Mouse (Mus musculus) CH12.LX (cell line): ENCODE measurements around the gene Csad. TPM values are rescaled to one million over a fixed set of nuclear protein-coding genes. Genes with fewer than 3 reads are reported as not detected.

Source experiments
- DNase-seq: peaks from one replicate; pipeline ENCODE4 v3.0.0-alpha.2; 2013; ENCODE audit errors: extremely low read depth
- H3K27ac ChIP-seq: 2 replicates; pipeline ENCODE4 v1.5.1; 2012; ENCODE audit warnings: low read depth, mild to moderate bottlenecking, control low read depth, moderate library complexity; ENCODE audit not compliant: insufficient read depth
- H3K27me3 ChIP-seq: replicated peaks from 2 replicates; pipeline ENCODE3; 2012; ENCODE audit warnings: inconsistent platforms
- H3K36me3 ChIP-seq, 2 experiments: replicated peaks in 1 of 2; 2 replicates each; pipeline versions ENCODE3 to v1.6.1; 2012; ENCODE audit warnings: inconsistent platforms in 1 of 2, low read length in 1 of 2, mild to moderate bottlenecking in 1 of 2, mixed read lengths in 1 of 2, moderate library complexity in 1 of 2; ENCODE audit not compliant: control insufficient read depth in 1 of 2, insufficient read depth in 1 of 2
- H3K4me1 ChIP-seq, 2 experiments: 2 replicates each; pipeline ENCODE4 v1.6.1; 2012; ENCODE audit warnings: inconsistent platforms in 1 of 2, moderate library complexity in 1 of 2; ENCODE audit not compliant: insufficient read depth in 2 of 2, control insufficient read depth in 1 of 2
- H3K4me2 ChIP-seq: 2 replicates; pipeline ENCODE4 v1.6.1; 2012; ENCODE audit warnings: low read depth, mild to moderate bottlenecking, control low read depth; ENCODE audit not compliant: poor library complexity, insufficient read depth, severe bottlenecking
- H3K4me3 ChIP-seq, 3 experiments: fragments of 150-350 bp in 1 of 3; sonication (generic) in 1 of 3; replicated peaks in 1 of 3; 2 replicates each; pipeline versions ENCODE3 to v1.5.1; 2011 to 2012; ENCODE audit warnings: low read depth in 2 of 3, low read length in 2 of 3, mild to moderate bottlenecking in 2 of 3, moderate library complexity in 2 of 3, control low read depth in 1 of 3, improper control_type of control experiment in 1 of 3, inconsistent platforms in 1 of 3, mixed read lengths in 1 of 3; ENCODE audit not compliant: poor library complexity in 1 of 3
- H3K79me2 ChIP-seq: replicated peaks from 2 replicates; pipeline ENCODE4 v1.6.1; 2012; ENCODE audit warnings: mild to moderate bottlenecking, moderate library complexity; ENCODE audit not compliant: control insufficient read depth, poor library complexity, insufficient read depth, severe bottlenecking; ENCODE audit errors: extremely low read depth
- H3K9ac ChIP-seq: 2 replicates; pipeline ENCODE4 v1.6.1; 2012; ENCODE audit warnings: low read depth, mild to moderate bottlenecking, control low read depth, moderate library complexity; ENCODE audit not compliant: insufficient read depth
- H3K9me3 ChIP-seq: replicated peaks from 2 replicates; pipeline ENCODE3; 2012; ENCODE audit warnings: low read length, inconsistent platforms, mixed read lengths
- BHLHE40 ChIP-seq: IDR thresholded peaks from 2 replicates; pipeline ENCODE4 v1.6.1; 2011; ENCODE audit warnings: mild to moderate bottlenecking, low read depth, low read length, improper control_type of control experiment
- CHD1 ChIP-seq: IDR thresholded peaks from 2 replicates; pipeline ENCODE4 v1.6.1; 2012; ENCODE audit warnings: low read depth, low read length, improper control_type of control experiment, inconsistent platforms
- CHD2 ChIP-seq: IDR thresholded peaks from 2 replicates; pipeline ENCODE4 v1.6.1; 2011; ENCODE audit warnings: low read length, improper control_type of control experiment
- CTCF ChIP-seq, 2 experiments: IDR thresholded peaks in 1 of 2; conservative IDR thresholded peaks in 1 of 2; 2 replicates each; pipeline ENCODE4 v1.5.1; 2011 to 2012; ENCODE audit warnings: low read depth in 2 of 2, low read length in 2 of 2, improper control_type of control experiment in 1 of 2, inconsistent platforms in 1 of 2, mild to moderate bottlenecking in 1 of 2, moderate library complexity in 1 of 2
- E2F4 ChIP-seq: IDR thresholded peaks from 2 replicates; pipeline ENCODE4 v1.6.1; 2011; ENCODE audit warnings: low read depth, low read length, improper control_type of control experiment; ENCODE audit not compliant: insufficient replicate concordance
- ELF1 ChIP-seq: IDR thresholded peaks from 2 replicates; pipeline ENCODE4 v1.6.1; 2014; ENCODE audit warnings: low read depth, mild to moderate bottlenecking, inconsistent platforms, low read length, improper control_type of control experiment
- EP300 ChIP-seq: IDR thresholded peaks from 2 replicates; pipeline ENCODE4 v1.6.1; 2011; ENCODE audit warnings: low read length, improper control_type of control experiment
- ETS1 ChIP-seq: conservative IDR thresholded peaks from 2 replicates; pipeline ENCODE4 v1.6.1; 2012; ENCODE audit warnings: low read depth, mild to moderate bottlenecking, inconsistent platforms, low read length, improper control_type of control experiment, moderate library complexity
- GABPA ChIP-seq: IDR thresholded peaks from 2 replicates; pipeline ENCODE4 v1.6.1; 2012; ENCODE audit warnings: low read depth, low read length, improper control_type of control experiment, inconsistent platforms; ENCODE audit not compliant: insufficient replicate concordance
- HCFC1 ChIP-seq: IDR thresholded peaks from 2 replicates; pipeline ENCODE4 v1.6.1; 2012; ENCODE audit warnings: low read depth, mild to moderate bottlenecking, inconsistent platforms, low read length, improper control_type of control experiment
- IRF4 ChIP-seq: IDR thresholded peaks from 2 replicates; pipeline ENCODE4 v1.6.1; 2014; ENCODE audit warnings: low read depth, mild to moderate bottlenecking, inconsistent platforms, low read length, improper control_type of control experiment
- JUN ChIP-seq: IDR thresholded peaks from 2 replicates; pipeline ENCODE4 v1.6.1; 2011; ENCODE audit warnings: low read depth, mild to moderate bottlenecking, low read length, improper control_type of control experiment, moderate library complexity; ENCODE audit not compliant: insufficient read depth
- JUND ChIP-seq: conservative IDR thresholded peaks from 2 replicates; pipeline ENCODE4 v1.6.1; 2011; ENCODE audit warnings: low read depth, low read length, improper control_type of control experiment
- KAT2A ChIP-seq: IDR thresholded peaks from 2 replicates; pipeline ENCODE4 v1.6.1; 2012; ENCODE audit warnings: low read length, improper control_type of control experiment, inconsistent platforms; ENCODE audit not compliant: insufficient replicate concordance
- MAFK ChIP-seq: IDR thresholded peaks from 2 replicates; pipeline ENCODE4 v1.6.1; 2011; ENCODE audit warnings: low read length, improper control_type of control experiment; ENCODE audit not compliant: insufficient replicate concordance
- MAX ChIP-seq: IDR thresholded peaks from 2 replicates; pipeline ENCODE4 v1.6.1; 2011; ENCODE audit warnings: low read length, improper control_type of control experiment
- MAZ ChIP-seq: IDR thresholded peaks from 2 replicates; pipeline ENCODE4 v1.6.1; 2012; ENCODE audit warnings: low read depth, mild to moderate bottlenecking, inconsistent platforms, low read length, improper control_type of control experiment, moderate library complexity
- MEF2A ChIP-seq: IDR thresholded peaks from 2 replicates; pipeline ENCODE4 v1.6.1; 2014; ENCODE audit warnings: low read depth, mild to moderate bottlenecking, inconsistent platforms, low read length, improper control_type of control experiment, borderline replicate concordance
- MXI1 ChIP-seq: IDR thresholded peaks from 2 replicates; pipeline ENCODE4 v1.6.1; 2011; ENCODE audit warnings: mild to moderate bottlenecking, low read depth, low read length, improper control_type of control experiment
- MYC ChIP-seq: IDR thresholded peaks from 2 replicates; pipeline ENCODE4 v1.6.1; 2011; ENCODE audit warnings: low read depth, mild to moderate bottlenecking, improper control_type of control experiment, low read length
- NELFE ChIP-seq: IDR thresholded peaks from 2 replicates; pipeline ENCODE4 v1.6.1; 2011; ENCODE audit warnings: low read depth, low read length, improper control_type of control experiment
- NRF1 ChIP-seq: IDR thresholded peaks from 2 replicates; pipeline ENCODE4 v1.6.1; 2014; ENCODE audit warnings: low read depth, mild to moderate bottlenecking, inconsistent platforms, low read length, improper control_type of control experiment, moderate library complexity
- PAX5 ChIP-seq: IDR thresholded peaks from 2 replicates; pipeline ENCODE4 v1.6.1; 2012; ENCODE audit warnings: low read length, inconsistent platforms, mixed read lengths
- POLR2A ChIP-seq: IDR thresholded peaks from 2 replicates; pipeline ENCODE4 v1.6.1; 2011; ENCODE audit warnings: low read depth, mild to moderate bottlenecking, improper control_type of control experiment, low read length
- POLR2AphosphoS2 ChIP-seq: IDR thresholded peaks from 2 replicates; pipeline ENCODE4 v1.6.1; 2011; ENCODE audit warnings: low read depth, low read length, improper control_type of control experiment
- RAD21 ChIP-seq: IDR thresholded peaks from 2 replicates; pipeline ENCODE4 v1.6.1; 2011; ENCODE audit warnings: low read depth, mild to moderate bottlenecking, low read length, improper control_type of control experiment, moderate library complexity
- RCOR1 ChIP-seq: conservative IDR thresholded peaks from 2 replicates; pipeline ENCODE4 v1.6.1; 2012; ENCODE audit warnings: low read depth, mild to moderate bottlenecking, inconsistent platforms, low read length, improper control_type of control experiment
- SIN3A ChIP-seq: IDR thresholded peaks from 2 replicates; pipeline ENCODE4 v1.6.1; 2012; ENCODE audit warnings: low read length, improper control_type of control experiment, inconsistent platforms
- SMC3 ChIP-seq: IDR thresholded peaks from 2 replicates; pipeline ENCODE4 v1.6.1; 2011; ENCODE audit warnings: low read depth, low read length, improper control_type of control experiment
- TBP ChIP-seq: conservative IDR thresholded peaks from 2 replicates; pipeline ENCODE4 v1.6.1; 2011; ENCODE audit warnings: low read depth, low read length, improper control_type of control experiment
- TCF12 ChIP-seq: IDR thresholded peaks from 2 replicates; pipeline ENCODE4 v1.6.1; 2014; ENCODE audit warnings: low read depth, mild to moderate bottlenecking, inconsistent platforms, low read length, improper control_type of control experiment
- UBTF ChIP-seq: IDR thresholded peaks from 2 replicates; pipeline ENCODE4 v1.6.1; 2012; ENCODE audit warnings: low read depth, mild to moderate bottlenecking, inconsistent platforms, low read length, improper control_type of control experiment, moderate library complexity
- USF1 ChIP-seq: IDR thresholded peaks from 2 replicates; pipeline ENCODE4 v1.6.1; 2014; ENCODE audit warnings: low read depth, mild to moderate bottlenecking, inconsistent platforms, low read length, improper control_type of control experiment
- USF2 ChIP-seq: conservative IDR thresholded peaks from 2 replicates; pipeline ENCODE4 v1.6.1; 2011; ENCODE audit warnings: low read depth, low read length, improper control_type of control experiment
- ZC3H11A ChIP-seq: IDR thresholded peaks from 2 replicates; pipeline ENCODE4 v1.6.1; 2012; ENCODE audit warnings: low read depth, mild to moderate bottlenecking, inconsistent platforms, low read length, improper control_type of control experiment
- ZKSCAN1 ChIP-seq: IDR thresholded peaks from 2 replicates; pipeline ENCODE4 v1.6.1; 2012; ENCODE audit warnings: low read depth, inconsistent platforms, low read length, improper control_type of control experiment, borderline replicate concordance
- ZMIZ1 ChIP-seq: IDR thresholded peaks from 2 replicates; pipeline ENCODE4 v1.6.1; 2012; ENCODE audit warnings: low read depth, mild to moderate bottlenecking, inconsistent platforms, low read length, improper control_type of control experiment
- ZNF384 ChIP-seq: IDR thresholded peaks from 2 replicates; pipeline ENCODE4 v1.6.1; 2012; ENCODE audit warnings: low read depth, low read length, improper control_type of control experiment, inconsistent platforms
- dilution Hi-C: fragments of 300-500 bp; cut with MboI; formaldehyde crosslinking; loops from 2 replicates; pipeline ENCODE4 v1.14.3; 2020; ENCODE audit warnings: low sequenced_read_pairs; ENCODE audit not compliant: extremely low pct_unique_long_range_greater_than_20kb, extremely low pct_ligation_motif_present
- in situ Hi-C: fragments of 300-500 bp; cut with MboI; formaldehyde crosslinking; loops from 3 replicates; pipeline ENCODE4 v1.14.3; 2019; ENCODE audit warnings: low sequenced_read_pairs, low pct_ligation_motif_present, low pct_unique_long_range_greater_than_20kb, mixed read lengths
- polyA plus RNA-seq: library from polyadenylated mRNA; unstranded; fragments of >175 nt; gene quantifications from 2 replicates; pipeline ENCODE4 v1.2.1, GENCODE M21; 2012; ENCODE audit warnings: low read depth; ENCODE audit not compliant: insufficient read length
- total RNA-seq, 2 experiments: library from RNA; depleted of rRNA; stranded (reverse); fragments of 300-350 nt in 1 of 2; fragments of >200 nt in 1 of 2; gene quantifications; 2 replicates each; pipeline ENCODE4 v1.2.3; 2012 to 2014

Csad gene
- total and polyA plus RNA-seq, 3 experiments = 3.7 to 4.7 (median 3.8) TPM

DNA sequence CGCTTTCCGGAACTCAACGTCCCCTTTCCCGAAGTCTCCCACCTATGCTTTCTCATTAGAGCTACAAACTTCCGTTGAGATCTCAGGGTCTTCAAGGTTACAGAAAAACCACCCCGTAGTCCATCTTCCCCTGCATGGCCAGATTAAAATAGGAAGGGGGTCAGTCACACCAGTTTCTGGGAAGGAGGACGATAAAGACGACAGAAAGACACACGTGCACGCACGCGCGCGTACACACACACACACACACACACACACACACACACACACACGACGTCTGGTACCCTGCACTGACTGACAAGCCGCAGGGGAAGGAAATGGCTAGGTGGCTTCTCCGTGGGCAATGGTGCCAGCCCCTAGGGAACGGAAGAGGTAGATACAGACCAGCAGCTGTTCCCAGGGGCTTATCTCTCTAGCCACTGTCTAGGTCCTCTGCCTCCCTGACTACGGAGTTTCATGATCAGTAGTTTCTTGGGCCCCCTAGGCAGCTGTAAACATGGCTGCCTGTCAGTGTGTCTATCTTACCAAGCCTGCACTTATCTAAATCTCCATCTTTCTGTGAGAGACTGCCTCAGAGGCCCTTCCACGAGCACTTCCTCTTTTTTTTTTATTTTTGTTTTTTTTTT, 20.6 kb upstream of the Csad start:
- in situ Hi-C loops = no loop called here
- H3K9me3 ChIP-seq = peaks cover 4% of the 10 kb centered on the region
- H3K4me2 ChIP-seq = peak overlapping the region; percentile 46
- no peak for TF ChIP-seq TBP
- TF ChIP-seq MXI1 = 0 out of 2 replicates have a peak, but pooled peaks have one; percentile 25
- TF ChIP-seq POLR2A = no peak
- no peak for TF ChIP-seq GABPA
- TF ChIP-seq MAZ = no peak
- TF ChIP-seq CHD2 = no peak
- TF ChIP-seq NELFE = no peak
- TF ChIP-seq ZKSCAN1 = no peak
- no peak for TF ChIP-seq E2F4
- TF ChIP-seq USF2 = no peak
- TF ChIP-seq RAD21 = no peak; the same call in 1 of the 2 replicates
- no peak for TF ChIP-seq ELF1
- no peak for TF ChIP-seq MYC
- TF ChIP-seq CTCF (conservative IDR thresholded peaks at IDR 0.05 in 1 of 2, IDR thresholded peaks at IDR 0.05 in 1 of 2; ENCODE audit: low read depth in 2 of 2, low read length in 2 of 2) = no peak
- TF ChIP-seq TCF12 = peak; percentile 54; the same call in 1 of the 2 replicates
- no peak for TF ChIP-seq UBTF
- TF ChIP-seq HCFC1 = no peak
- no peak for TF ChIP-seq PAX5
- TF ChIP-seq CHD1 = no peak
- no peak for TF ChIP-seq SMC3
- TF ChIP-seq JUN = no peak
- no peak for TF ChIP-seq ZC3H11A
- no peak for TF ChIP-seq MEF2A
- peak; percentile 53; the same call in 1 of the 2 replicates for TF ChIP-seq MAX
- no peak for TF ChIP-seq SIN3A
- no peak for TF ChIP-seq JUND
- TF ChIP-seq USF1 = no peak
- TF ChIP-seq POLR2AphosphoS2 = no peak
- 0 out of 2 replicates have a peak, but pooled peaks have one; percentile 49 for TF ChIP-seq MAFK
- TF ChIP-seq KAT2A = 0 out of 2 replicates have a peak, but pooled peaks have one; percentile 36
- TF ChIP-seq ZMIZ1 = no peak
- TF ChIP-seq NRF1 = peak; percentile 52; the same call in 1 of the 2 replicates
- peak; percentile 17; the same call in 1 of the 2 replicates for TF ChIP-seq EP300
- peak; percentile 87 for TF ChIP-seq ZNF384
- no peak for TF ChIP-seq RCOR1
- 0 out of 2 replicates have a peak, but pooled peaks have one; percentile 17 for TF ChIP-seq IRF4
- TF ChIP-seq ETS1 = peak; percentile 52
- peak; percentile 94 for TF ChIP-seq BHLHE40
- peaks cover 14% of the 10 kb centered on the region for H3K27me3 ChIP-seq
- no peak overlapping the region for H3K4me3 ChIP-seq
- dilution Hi-C loops = no loop called here
- peak; percentile 86 for DNase-seq
- H3K4me1 ChIP-seq = peaks cover 4 to 13% of the 10 kb centered on the region in 2 experiments
- no peaks in the 10 kb centered on the region for H3K36me3 ChIP-seq
- H3K9ac ChIP-seq = no peak overlapping the region
- no peak overlapping the region for H3K27ac ChIP-seq
- H3K79me2 ChIP-seq = no peaks in the 10 kb centered on the region
